Mouse (Mus musculus) 3T3-L1 (cell line): ENCODE measurements around the gene Zfp512b.

Source experiments
- DNase-seq: peaks from one replicate; pipeline ENCODE4 v3.0.0-alpha.2; 2015; ENCODE audit warnings: low read depth, low spot score

Gene Zfp512b

DNA sequence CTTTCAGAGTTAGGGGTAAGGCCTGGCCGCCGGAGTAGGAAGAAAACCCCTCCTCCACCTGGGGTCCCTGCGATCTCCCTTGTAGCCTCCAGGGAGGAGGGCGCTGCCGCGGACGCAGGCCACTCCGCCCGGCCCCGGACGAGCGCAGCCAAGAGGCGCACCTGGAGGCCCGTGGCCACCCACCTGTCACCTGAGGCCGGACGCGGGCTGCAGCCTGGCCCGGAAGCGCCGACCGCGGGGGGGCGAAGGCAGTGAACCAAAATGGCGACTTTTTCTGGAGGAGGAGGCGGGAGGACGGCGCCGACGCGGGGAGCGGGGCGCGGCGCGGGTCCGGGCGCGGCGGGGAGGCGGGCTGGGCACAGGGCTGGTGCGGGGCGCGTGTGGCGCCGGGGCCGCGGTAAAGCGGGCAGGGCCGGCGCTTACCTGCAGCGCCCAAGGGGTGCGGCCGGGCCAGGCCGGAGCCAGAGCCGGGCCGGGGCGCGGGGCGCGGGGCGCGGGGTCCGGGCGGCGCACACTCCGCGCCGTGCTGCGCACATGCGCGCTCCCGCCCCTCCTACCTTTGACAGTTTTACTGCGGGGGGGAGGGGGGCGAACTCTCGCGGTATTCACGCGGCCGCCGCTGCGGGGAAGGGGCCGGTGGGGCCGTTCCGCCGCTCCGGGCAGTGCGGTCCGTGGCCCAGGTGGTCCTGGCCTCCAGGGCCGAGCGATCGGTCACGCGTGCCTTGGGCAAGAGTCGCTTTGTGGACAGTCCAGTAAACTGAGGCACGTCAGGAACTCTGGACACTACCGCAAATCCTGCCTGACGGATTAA, at the start of gene Zfp512b:
TSS of gene Zfp512b (minus strand) at position 573 of the 811 bp plus-strand sequence.
- peak; percentile 62 for DNase-seq

DNA sequence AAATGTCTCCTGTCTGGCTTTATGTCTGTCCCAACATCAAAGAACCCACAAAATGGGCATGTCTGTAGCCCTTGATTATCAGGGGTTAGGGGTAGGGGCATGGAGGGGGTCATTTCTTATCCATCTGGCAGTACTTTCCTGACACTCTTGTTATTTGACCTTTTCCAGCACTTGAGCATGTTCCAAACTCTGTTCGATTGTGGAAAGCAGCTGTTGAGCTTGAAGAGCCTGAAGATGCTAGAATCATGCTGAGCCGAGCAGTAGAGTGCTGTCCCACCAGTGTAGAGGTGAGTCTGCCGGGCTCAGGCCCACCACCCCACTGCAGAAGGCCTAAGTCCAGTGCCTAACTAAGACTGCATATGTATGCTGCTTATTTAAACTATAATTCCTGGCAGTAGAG, 43.3 kb upstream of the Zfp512b start:
- DNase-seq: no peak

DNA sequence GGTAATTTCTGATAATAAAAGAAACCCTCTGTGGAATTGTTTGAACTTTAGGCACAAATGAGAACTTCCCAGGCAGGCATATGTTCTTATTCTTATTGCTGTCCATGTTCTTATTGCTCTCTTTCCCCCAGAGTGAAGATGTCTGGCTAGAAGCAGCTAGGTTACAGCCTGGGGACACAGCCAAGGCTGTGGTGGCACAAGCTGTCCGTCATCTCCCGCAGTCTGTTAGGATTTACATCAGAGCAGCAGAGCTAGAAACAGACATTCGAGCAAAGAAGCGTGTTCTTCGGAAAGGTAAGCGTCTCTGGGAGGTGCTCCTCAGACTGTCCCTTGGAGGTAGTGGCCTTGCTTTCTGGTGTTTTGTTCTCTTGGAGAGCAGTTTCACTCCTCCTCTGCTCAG, 40.0 kb upstream of the Zfp512b start:
- DNase-seq: no peak

- no peak for DNase-seq
Measured at GRCm38 (mm10) chr2:181628471-181628870, 35.9 kb upstream of the Zfp512b start.

- peak; percentile 56 for DNase-seq
Measured at GRCm38 (mm10) chr2:181623401-181623800, 30.8 kb upstream of the Zfp512b start.

DNA sequence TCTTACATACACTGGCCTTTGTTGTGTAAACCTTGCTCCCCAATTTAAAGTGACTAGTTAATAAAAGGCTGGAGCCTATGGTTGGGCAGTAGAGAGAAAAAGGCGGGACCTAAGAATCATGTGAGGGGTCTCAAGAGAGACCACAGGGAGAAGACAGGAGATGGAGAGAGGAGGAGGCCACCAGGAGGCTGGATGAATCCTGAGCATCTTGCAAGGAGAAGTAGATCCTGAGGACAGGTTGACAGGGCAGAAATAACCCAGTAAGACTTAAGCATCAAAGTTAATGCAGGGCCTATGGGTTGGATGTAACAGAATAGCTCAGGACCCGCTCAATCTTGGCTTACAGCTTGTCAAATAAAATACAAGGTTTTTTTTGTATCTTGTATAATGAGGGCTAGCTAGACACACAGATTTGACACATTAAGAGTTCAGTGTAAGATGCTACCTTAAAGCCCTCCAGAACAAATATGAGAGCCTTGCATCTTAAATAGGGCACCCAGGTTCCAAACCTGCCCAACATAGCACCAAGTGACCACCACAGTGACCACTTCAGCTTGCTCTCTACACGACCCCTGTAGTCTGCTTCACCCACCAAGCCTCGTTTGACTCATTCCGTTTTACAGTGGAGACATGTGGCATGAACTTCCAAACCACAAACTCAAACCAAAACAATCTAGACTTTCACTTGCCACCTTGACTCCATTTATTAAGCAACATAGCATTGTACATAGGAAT, 26.3 kb upstream of the Zfp512b start:
- DNase-seq: no peak

DNA sequence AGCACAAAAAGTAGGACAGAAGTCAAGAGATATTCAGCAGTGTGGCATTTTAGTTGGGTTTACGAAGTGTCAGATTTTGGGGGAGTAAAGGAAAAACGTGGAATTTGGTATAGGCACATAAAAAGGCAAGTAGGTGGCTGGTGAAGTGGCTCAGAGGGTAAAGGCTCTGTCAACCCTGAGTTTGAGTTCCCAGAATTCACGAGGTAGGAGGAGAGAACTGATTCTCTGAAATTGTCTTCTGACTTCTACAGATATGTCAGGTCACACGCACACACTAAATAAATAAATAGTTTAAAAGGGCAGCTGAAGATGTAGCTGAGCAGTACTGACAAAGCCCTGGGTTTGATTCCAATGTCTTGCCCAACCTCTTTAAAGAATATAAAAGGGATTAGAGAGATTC, 9.8 kb upstream of the Zfp512b start:
- no peak for DNase-seq

GRCm38 (mm10) chr2:181601751-181602145, 9.1 kb upstream of the Zfp512b start:
- DNase-seq: no peak

- peak; percentile 99 for DNase-seq
Measured at GRCm38 (mm10) chr2:181600828-181601750, 8.5 kb upstream of the Zfp512b start.

DNA sequence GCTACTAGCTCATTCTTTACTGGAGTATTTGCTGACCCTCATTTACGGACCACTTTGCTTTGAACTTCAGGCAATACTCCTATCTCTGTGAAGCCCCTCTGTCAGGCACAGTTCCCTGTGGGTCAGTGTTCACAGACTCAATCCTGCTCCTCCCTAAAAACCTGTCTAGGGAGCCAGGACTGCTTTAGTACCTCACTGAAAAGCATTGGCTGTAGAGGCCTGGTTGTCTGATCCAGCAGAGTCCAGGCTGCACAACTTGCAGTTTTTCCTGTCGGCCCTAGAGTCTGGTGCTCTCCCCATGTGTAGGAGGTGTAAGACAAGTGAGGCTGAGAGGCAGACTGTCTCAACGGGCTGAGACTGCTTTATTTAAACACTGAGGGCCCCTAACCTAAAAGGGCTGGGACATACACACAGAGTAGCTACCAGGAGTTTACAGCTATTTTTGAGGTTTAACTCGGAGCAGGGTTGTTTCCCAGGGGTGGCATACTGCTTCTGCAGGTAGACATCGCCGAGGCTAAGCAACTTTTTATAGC, 7.7 kb upstream of the Zfp512b start:
- DNase-seq: no peak

DNA sequence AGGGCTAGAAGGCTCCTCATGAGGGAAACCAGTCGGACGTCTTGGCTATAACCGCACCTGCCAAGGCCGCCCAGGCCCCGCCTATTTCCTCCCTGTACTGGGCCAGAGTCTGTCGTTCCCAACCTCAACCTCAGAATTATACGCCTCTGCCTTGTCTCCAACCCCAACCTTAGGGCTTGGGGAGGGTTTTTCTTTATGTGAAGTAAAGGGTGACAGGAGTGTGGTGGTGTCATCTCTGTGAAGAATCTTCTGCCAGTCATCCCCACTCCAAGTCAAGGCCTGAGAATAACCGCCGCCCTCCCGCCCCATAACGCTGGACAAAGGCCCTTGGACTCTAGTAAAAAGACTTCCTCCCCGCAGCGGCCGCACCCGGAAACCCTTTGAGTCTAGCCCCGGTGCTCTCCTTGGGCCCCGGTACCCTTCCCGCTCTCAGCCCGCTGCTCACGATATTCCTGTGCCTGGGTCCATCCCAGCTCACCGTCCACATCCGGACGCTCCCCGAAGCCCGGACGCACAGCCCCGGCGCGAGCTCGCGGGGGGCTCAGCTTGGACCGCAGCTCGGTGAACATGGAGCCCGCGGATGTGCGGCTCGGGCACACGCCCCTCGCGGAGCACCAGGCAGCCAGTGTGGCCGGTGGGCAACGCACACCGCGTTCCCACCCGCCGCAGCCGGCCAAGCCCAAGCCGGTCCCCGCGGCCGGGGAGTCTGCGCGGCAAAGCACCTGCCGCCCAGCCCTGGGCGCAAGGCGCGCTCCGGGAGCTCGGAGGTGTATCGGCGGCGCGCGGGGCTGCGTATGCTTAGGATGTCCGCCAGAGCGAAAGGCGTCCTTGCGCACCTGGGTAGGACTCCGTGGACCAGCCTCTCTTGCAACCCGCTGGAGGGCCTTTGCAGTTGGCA, 6.1 kb upstream of the Zfp512b start, which contains the start of gene Samd10:
TSS of gene Samd10 (minus strand) at position 759 of the 898 bp plus-strand sequence.
- no peak for DNase-seq

DNA sequence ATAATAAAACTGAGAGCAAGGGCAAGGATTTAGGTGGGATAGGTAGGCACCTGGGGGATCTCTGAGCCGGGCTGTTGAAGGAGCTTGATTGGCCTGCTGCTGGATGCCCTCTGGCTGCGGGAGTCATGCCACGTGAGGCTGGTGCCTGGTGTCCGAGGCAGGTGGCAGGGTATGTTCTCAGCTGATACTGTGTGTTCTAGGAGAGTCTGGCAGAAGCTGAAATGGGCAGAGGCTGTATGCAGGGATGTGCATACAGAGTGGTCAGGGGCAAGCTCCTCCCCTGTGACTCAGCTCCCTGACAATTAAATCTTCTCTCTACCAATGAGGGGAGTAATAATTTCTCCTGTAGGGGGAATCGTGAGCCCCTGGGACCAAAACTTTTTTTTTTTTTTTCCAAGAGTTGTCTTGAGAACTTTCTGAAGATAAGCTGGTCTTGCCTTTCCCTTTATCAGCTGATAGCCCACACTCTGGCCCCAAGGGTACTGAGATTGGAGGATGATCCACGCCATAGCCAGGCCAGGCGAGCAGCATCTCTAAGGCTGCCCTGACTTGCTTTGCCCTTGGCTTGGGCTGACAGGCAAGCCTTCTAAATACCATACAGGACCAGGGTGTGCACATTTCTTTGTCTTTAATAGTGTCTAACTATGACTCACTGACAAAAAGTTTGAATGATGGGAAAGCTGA, 4.9 kb upstream of the Zfp512b start:
- peak; percentile 90 for DNase-seq

DNA sequence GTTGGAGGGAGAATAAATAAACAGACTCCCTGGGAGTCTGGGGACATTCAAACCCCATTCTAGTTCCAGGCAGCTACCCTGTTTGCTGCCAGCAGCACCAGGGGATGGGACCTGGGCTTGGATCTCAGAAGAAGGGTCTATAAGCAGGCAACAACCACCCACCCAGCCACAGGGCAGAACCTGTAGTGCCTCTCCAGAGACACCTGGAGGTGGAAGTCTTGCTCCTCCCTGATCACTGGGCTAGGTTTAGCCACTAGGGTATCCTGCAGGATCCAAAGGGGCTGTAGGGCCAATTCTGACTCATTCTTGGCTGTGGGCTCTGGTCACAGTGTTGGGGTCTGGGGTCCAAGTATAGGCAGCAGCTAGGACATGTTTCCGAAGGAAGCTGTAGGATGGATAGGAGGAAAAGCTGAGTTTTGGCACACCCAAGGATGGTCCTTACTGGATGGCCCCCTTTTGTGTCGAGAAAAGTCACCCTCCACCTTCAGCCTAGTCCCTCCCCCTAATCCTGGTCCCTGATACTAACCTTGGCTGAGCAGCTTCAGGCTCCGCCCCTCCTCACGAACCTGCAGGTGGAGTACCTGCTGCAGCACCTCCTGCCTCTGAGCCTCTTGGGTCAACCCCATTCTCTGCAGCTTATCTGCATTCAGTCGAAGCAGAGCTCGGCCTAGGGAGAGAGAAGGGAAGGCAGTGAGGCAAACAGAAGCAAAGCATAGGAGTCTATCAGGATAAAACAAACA, 3.8 kb upstream of the Zfp512b start:
- no peak for DNase-seq

- DNase-seq: peak; percentile 85
Measured at GRCm38 (mm10) chr2:181594946-181595696, 2.5 kb upstream of the Zfp512b start.

DNA sequence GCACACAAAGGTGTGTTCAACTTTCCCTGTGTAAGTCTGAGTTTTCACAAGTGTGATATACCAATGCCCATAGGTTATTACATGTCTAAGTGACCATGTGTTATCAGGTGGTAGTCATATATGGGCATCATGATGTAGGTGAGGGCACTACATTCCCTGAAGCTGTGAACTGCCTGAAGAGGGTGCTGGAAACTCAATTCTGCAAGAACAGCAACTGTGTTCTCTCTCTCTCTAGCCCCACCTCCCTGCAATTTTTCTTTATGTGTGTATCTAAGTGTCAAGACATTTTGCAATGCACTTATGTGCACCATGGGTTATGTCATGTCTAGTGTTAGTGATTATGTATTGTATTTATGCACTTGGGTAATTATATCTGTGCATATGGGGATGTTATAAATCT, 1.3 kb upstream of the Zfp512b start:
- DNase-seq: peak; percentile 46

DNA sequence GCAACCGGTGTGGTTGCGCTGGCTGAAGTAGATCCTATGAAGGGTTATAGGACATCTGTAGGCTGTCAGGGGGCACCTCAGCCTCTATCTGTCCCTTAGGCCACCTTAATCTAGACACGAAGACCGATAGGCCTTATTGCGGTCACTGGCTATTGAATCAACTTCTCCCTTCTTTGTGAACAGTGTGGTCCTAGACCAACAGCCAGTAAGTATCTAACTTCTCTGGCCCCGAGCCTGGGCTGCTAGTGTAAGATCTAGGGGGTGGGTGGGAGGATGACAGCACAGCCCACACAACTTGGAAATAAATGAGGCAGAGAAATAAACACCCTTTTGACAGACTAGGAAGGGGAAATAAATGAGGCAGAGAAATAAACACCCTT, 429 bp upstream of the Zfp512b start:
- peak; percentile 61 for DNase-seq

GRCm38 (mm10) chr2:181591528-181592085, 996 bp downstream of the Zfp512b start, which contains the start of gene Prpf6:
Prpf6 (plus strand) TSS chr2:181591868.
- DNase-seq: peak; percentile 46

DNA sequence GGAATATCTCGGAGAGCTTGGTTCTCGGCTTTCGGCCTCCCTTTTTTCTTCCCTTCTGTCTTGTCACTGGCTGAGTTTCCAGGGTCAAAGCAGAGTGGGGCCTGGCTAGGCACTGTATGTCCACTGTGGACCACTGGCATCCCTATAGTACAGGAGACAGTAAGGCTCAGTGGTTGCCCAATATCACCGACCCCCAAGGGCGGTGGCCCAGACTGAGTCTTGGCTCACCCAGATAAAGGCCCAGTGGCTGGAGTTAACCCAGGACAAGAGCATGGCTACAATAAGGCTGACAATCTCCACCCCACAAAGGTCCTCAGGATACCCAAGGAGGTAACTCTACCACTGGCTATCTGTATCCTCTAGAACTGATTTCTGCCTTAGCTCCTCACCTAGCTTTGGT, 2.1 kb downstream of the Zfp512b start:
- DNase-seq: no peak
